Mouse (Mus musculus) activated CD4-positive, CD25-positive, alpha-beta regulatory T cell, adult 4 months (primary cell): ENCODE measurements around the gene Mst1. TPM values are rescaled to one million over a fixed set of nuclear protein-coding genes. Genes with fewer than 3 reads are reported as not detected.

ENCODE experiments used
- ATAC-seq: one replicate; pipeline ENCODE4 v1.8.0; 2017
- polyA plus RNA-seq, 2 experiments: library from polyadenylated mRNA; unstranded; fragments of 100-300 nt; shearing (Covaris generic); gene quantifications; one replicate each; pipeline ENCODE4 v1.2.1; 2017

Gene Mst1
- polyA plus RNA-seq, 2 experiments from 2014 or later: 0.40 to 0.48 TPM

DNA sequence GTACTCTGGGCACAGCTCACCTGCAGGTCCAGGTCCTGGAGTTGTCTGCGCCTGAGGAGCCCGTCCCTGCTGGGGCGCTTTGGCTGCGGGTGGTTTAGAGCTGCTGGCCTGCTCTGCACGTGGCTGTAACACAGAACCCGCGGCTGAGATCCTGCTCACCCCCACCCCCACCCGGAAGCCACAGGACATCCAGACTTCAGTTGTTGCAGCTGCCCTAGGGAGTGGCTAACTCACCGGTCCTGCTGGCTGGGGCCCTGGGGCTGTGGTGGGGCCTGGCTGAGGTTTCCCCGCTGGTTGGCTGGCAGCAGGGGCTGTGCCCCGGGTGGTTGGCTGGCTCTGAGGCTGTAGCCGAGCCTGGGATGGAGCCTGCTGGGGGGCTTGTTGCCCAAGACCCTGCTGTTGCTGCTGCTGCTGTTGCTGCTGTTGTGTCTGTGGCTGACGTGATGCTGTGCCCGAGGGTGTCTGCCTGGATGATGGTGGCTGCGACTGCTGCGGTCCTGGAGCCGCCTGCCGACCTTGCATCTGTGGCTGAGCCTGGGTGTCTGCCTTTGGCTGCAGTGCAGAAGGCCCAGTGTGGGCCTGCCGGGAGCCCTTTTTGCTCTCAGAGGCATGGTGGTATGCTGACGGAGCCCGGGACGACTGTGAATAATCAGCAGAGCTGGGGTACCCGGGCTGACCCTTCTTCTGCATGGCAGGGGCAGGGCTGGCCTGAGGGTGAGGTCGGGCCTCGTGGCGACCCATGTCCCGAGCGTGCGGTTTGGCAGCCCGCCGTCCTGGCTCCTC lies 24.7 kb downstream of the Mst1 start:
- ATAC-seq: peak; percentile 83

DNA sequence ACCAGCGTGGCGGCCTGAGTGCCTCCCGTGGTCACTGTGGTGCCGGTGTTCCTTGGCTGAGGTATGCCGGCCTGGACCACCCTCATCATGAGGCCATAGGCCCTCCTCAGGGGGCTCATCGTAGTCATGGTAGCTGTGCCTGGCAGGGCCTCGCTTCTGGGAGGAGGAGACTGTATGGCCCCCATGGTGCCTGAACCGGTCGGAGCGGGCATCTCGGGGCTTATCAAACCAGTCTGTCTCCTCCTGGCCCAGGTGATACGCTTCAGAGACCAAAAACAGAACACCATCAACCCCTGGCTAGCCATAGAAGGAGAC lies 25.3 kb downstream of the Mst1 start:
- ATAC-seq: no peak

DNA sequence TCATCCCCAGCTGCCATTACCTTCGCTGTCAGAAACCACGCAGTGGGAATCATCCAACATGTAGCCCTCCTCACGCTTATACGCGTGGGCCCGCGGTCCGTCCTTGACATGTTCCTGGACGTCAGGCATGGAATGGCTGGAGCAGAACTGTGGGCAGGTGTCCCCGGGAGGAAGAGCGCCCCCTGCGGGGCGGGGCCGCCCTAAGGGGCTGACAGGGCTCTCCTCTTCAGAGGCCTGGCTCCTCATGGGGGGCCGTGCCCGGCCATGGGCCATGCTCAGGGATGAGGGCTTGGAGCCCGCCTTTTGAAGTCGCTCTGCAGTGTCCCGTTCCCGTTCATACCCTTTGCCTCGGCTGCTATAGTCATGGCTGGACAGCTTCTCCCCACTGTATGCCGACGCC lies 25.9 kb downstream of the Mst1 start:
- ATAC-seq: no peak

DNA sequence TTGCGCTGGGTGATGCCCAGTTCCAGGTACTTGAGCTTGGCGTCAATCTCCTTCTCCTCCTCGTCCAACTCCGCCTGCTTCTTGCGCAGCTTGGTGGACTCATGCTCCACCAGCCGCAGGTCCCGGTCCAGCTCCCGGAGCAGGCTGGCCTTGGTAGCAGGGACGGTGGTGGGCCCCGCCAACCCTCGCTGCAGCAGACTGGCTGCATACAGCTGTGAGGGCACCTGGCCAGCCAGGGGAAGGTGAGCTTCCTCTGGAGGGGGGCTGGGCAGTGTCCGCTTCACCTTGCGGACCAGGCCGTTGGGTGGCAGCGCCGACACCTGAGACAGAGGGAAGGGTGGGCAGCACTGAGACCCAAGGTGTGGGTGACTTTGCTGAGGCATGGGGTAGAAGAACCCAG lies 27.6 kb downstream of the Mst1 start:
- ATAC-seq: no peak

DNA sequence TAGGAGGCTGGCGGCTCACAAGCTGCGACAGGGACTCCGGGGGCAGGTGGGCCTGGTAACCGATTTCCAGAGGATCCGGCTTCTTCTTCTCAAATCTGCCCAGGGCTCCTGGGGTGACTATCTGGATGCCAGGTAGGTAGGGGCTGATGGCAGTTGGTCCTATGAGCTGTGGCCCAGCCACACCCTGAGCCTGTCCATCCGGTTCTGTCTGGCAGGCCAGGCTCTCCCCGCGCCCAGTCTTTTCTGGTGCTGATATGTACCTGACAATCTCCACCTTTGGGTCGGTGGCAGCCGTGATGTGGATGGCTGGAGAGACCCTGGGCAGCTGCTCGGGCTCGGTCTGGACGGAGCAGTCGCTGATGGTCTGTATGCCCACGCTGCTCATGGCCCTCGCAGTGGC lies 29.9 kb downstream of the Mst1 start:
- no peak for ATAC-seq

DNA sequence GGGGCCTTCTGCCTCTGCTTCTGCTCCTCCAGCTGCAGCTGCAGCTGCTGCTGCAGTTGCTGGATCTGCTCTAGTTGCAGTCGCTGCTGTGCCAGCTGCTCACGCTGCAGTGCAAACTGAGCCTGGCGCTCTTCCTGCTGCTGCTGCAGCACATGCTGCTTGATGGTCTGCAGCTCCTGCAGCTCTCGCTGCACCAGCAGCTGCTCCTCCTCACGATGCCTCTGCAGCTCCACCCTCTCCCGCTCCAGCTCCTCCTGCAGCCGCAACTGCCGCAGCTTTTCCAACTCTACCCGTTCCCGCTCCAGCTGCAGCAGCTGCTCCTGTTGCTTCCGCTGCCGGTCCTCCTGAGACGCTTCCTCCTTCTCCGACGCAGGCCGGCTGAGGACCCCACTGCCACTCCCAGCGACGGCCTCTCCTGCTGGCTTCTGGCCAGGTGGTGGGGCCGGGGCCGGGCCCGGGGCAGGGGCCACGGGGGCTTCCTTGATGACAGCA lies 30.9 kb downstream of the Mst1 start:
- ATAC-seq: no peak

DNA sequence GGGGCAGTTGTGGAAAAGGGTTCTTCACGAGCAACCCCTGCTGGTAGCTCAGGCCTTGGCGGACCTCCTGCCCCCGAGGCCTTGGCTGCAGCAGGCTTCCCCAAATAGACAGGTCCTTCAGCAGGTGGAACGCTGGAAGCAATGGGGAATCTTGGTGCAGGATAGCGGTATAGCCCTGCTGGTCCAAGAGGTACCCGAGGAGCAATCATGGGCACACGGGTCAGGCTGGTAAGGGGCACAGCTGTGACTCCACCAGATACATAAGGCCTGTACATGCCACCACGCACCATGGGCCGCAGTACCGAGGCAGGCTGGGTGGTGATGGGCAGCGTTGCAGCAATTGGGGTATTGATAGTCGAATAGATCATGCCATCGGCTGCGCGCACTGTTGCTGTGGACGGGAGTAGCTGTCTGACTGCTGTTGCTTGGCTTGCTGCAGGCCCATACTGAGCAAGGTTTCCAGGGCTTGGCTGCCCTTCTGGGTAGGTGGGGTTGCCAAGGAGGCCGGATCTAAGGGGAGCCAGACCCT lies 31.4 kb downstream of the Mst1 start:
- no peak for ATAC-seq

DNA sequence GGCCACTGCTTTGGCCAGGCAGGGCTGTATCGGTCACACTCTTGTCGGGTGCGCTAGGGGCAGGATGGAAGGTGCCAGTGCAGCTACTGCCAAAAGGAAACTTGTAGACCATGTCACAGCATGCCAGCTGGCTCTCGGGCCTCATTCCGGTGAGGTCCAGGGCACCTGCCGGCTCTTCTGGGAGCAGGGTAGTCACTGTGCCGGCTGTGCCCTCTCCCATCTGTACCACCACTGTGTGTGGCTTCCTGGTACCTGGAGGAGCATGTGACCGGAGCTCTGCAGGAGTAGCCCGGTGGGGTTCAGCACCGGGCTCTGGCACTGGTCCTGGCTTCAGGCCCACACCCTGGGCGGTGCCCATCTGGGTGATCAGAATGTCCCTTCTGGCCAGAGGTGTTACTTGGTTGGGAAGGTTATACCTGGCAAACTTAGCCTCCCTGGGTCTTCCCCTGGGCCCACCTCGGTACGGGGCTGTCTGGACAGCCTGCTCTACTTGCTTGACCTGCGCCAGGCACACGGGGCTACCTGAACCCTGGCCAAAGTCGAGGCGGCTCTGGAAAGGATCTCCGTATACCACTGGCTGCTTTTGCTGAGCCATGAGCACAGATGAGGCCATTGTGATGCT lies 32.6 kb downstream of the Mst1 start:
- no peak for ATAC-seq

DNA sequence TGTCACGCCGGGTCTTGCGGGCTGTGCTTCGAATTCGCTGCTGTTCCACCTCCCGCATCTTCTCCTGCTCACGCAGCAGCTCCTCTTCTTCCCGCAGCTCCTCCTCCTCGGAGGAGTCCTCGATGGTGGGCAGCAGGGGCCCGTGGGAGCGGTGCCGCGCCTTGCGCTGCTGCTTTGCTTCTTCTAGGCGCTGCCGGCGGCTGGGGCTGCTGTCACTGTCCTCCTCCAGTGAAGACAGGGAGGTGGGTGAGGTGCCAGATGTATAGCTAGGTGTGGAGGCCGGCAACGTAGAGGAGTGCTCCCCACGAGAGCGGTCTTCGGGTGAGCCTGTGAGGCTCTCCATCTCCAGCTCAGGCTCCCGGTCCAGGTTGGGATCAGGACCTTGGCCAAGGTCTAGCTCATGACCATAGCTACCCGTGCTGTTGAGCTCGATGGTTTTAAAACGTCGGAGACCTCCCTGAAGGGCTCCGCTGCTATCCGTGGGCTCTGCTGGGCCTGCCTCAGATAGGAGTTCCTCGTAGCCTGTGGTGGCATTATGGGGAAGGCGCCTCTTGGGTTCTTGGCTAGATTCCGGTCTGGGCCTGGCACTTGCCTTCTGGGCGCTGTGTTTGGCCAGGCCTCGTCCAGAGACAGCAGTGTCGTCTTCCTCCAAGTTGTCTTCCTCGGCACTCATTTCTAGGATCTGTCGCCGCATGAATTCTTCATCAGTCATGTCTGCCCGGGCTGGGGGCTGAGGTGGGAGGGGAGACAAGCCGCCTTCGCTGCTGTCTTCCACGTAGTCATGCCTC lies 35.2 kb downstream of the Mst1 start:
- no peak for ATAC-seq

DNA sequence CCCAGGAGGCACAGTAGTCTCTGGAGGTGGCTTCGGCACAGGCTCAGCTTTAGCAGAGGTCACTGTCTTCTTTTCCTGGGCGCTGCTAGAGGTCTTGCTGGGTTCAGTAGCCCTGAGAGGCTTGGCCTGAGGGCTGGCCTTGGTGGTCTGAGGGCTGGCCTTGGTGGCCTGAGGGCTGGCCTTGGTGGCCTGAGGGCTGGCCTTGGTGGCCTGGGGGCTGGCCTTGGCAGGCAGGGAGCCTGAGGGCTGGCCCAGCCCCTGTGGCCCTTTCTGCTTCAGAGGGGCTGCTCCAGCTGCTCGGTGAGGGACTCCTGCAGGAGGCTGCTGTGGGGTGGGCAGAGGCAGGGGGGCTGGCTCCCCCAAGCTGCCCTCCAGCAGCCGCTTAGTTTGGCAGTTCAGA lies 36.9 kb downstream of the Mst1 start:
- no peak for ATAC-seq

DNA sequence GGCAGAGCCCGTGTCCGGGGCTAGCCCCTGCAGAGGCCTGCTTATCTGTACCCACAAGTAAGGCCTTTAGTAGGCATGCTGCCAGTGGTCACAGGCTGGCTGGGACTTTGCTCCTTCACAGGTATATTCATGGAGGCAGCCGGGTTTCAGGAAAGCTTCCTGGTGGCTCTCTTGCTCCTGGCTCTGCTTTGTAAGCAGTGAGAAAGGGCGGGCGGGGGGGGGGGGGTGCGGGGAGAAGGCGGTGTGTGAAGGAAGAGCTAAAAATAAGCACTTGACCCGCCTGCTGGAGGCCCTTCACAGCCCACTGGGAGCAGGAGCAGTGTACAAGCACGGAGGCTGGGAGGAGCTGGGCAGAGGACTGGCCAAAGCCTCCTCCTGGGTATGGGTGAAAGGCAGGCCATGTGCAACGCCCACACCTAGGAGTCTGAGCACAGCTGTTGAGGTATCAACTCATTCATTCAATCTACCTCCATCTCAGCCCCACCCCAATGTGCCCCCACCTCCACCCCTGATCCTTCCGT lies 39.7 kb downstream of the Mst1 start:
- no peak for ATAC-seq

DNA sequence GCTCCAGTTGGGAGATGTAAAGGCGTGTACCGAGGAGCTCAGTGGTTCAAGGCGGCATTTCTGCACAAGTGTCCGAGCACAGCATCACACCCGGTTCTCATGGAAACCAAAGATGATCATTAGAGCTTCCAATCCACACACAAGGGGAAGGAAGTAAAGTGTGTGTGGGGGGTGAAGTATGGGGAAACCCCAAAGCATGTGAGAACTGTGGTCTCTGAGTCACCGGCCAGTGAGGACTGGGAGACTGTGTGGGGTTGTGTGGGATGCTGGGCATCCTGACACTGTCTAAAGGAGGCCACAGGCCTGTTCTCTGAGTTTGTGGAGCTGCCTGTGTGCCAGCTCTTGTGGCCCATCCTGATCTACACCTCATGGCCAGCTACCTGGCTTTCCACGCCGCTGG lies 40.4 kb downstream of the Mst1 start:
- peak; percentile 76 for ATAC-seq

DNA sequence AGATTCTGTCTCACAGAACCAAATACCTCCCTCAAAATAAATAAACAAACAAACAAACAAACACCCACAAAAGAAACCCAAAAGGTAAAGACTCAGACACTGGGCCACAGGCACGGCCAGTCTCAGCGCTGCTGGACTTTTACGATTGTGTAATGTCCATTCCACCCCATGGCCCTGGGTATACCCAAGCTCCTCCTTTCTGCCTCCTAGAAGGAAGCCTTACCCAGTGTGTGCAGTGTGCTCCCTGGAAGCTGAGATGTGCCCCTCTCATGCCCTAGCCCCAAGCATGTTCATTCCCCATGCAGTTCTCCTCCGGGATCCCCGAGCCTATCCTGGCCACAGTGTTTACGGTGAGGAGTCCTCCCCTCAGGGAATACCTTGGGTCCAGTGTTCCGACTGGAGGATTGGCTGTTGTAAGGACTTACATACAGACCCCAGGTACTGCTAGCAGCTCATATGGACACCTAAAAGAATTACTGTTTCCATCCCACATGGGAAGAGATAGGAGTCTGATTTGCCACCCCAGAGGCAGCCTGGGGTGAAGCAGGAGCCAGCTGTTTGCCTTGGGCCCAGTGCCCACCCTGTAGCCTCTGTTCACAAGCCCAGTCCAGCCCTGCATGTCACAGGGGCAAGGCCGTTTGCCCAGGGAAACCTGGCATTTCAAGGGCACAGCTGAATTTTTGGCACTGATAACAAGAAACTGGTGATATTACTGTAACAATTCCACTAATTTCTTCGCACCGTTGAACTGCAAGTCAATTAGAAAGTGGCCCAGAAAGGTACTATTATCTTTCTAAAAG lies 41.1 kb downstream of the Mst1 start:
- no peak for ATAC-seq

DNA sequence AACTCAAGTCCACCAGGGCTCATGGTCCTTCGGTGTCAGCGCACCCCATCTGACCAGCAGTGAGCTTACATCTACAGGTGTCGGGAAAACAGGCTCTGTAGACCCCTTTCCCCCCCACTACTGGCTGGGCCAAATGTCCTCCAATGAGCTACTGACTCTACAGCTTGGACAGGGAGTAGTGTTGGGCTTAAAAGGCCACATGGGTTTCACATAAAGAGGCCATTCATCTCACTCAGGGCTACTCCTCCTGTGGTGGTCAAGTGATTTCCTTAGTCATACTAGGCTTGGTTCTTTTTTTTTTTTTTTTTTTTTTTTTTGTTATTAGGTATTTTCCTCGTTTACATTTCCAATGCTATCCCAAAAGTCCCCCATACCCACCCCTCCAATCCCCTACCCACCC lies 43.7 kb downstream of the Mst1 start:
- ATAC-seq: no peak

DNA sequence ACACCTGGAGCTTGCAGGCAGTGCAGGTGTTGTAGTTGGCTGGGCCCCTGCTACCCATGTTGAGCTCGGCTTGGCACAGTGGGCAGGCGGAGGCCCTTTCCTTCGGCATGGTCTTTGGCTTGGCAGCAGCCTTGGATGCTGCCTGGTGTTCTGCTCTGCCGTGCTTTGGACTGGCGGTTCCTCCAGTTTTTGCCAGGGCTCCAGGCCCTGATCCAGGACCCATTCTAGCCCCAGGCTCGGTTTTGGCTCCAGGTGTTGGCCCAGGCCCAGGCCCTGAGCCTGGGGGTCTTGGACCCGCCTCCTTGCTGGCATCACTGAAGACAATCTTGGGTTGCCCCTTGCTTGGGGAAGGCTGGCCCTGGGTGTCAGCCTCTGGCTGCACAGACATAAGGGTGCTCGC lies 45.5 kb downstream of the Mst1 start:
- no peak for ATAC-seq

DNA sequence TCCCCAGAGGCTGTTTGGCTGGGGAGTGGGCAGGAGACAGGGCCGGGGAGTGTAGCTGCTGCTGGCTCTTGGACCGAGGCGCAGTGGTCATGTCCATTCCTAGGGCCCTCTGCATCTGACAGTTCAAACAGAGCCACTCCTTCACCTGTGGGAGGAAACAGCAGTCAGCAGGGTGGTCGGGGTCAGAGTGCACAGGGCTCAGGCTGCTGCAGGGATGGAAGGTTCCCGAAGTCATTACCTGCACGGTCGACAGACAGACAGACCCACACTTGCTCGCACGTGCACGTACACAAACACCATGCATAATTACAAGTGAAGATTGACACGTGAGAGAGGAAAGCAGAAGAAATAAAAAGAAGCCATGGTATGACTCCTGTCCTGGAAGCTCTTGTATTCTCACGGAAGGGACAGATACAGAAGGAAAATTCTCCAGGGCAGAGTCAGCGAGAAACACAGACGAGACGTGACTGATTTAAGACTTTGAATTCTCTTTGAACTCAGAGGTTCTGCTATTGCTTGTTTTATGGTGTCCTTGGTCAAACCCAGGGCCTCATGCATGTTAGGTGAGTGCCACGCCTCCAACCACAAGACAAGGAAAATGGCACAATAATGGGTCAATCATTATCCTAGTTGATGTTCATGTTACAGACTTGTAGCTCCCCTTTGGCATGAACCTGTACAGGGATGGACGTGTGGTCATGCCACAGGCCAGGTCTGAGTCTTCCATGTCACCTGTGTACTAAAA lies 46.4 kb downstream of the Mst1 start:
- no peak for ATAC-seq

DNA sequence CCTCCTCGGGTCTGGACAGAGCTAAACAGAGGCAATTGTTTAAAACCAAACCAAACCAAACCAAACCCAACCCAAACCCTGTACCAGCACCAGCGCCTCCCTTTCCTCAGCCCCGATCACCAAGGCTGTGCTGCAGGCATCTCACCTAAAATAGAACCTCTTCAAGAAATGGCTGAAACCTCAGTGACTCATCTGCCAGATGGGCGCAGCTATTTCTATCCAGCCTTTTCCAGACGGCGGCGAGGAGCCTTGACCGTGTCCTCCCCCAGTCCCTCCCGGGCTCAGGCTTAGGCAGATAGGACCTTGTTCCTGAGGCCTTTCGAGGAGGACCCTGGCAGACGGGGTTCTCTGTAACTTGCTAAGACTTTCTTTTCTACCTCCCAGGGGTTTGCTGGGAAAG lies 48.0 kb downstream of the Mst1 start:
- no peak for ATAC-seq

DNA sequence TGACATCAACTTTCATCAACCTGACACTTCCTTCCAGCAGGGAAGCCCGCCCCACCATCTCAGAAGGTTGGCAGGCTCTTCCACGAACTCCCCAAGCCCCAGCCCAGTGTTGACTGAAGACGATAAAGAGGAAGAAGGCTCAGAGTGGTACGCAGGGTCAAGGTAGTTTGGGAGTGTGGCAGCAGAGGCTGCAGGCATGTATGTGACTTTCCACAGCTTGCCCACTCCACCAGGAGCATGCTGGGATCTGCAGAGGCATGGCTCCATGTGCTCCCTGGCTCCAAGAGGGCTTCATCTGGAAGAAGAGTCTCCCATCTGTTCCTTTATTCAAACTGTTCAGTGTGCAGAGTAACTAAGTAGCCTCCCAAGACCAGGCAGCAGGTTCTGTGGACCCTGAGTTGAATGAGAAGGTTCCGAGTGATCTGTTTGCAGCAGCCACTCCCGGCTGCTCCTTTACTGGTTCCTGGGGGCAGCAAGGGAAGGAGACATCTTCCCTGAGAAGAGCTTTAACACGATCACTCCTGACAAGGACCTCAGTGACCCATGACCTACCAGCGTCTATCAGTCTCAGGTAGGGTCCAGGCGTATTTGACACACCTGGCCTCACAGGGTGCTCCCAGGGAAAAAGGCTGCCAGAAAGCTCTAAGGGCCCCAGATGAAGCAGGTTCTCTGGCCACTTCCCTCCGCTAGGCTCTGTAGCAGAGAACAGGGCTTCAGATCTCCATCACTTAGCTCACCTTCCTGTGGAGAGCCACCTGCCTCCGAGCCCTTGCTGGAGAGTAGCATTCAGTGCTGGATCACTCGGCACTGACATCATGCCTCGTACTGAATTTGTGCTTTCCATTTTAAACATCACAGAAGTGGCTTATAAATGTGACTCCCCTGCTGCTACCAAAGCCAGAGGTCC lies 49.1 kb downstream of the Mst1 start:
- no peak for ATAC-seq

DNA sequence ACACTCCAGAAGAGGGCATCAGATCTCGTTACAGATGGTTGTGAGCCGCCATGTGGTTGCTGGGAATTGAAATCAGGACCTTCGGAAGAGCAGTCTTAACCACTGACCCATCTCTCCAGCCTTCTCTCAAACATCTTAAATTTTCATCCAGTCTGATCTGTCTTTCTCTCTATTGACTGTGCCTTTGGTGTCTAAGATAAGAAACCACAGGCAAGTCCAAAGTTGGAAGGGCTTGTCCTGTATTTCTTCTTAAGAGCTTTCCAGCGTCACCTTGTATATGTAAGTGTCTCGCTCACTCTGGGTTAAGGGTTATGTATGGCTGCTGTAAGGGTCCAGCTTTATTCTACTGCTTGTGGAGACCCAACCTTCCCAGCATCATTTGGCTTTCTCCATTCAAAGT lies 51.3 kb downstream of the Mst1 start:
- ATAC-seq: no peak

DNA sequence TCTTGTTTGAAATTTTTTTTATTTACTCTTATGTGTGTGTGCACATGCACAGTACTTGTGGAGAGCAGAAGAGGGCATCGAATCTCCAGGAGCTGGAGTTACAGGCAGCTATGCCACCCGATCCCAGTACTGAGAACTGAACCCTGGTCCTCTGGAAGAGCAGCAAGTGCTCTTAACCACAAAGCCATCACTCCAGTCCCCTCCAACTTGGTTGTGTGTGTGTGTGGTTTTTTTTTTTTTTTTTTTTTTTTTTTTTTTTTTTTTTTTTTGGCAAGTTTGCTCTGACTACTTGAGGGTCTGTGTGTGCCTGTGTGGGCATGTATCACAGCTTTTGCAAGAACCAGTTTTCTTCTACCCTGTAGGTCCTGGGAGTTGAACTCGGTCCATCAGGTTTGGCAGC lies 52.1 kb downstream of the Mst1 start:
- ATAC-seq: no peak

DNA sequence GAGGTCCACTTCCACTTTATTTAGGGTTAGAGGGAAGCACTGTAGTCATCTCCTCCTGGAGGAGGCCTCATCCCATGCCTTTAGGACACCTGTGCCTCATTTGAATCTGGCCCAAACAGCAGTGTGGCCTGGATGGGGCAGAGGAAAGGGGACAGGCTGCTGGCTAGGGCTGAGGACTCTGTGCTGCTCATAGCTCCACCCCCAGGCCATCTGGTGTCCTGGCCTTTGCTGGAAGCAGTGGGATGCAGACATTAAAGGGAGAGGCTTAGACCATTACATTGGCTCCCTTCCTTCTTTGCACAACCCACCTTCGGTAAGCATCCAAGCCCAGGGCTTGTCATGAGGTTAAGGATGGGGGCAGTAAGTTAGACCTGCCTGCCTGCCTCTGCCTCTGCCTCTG lies 53.2 kb downstream of the Mst1 start:
- ATAC-seq: no peak
